Mouse (Mus musculus) urinary bladder, postnatal 14 days (tissue): ENCODE results near the gene Borcs8.

Source experiments
- DNase-seq: peaks from one replicate; pipeline ENCODE4 v3.0.0; 2021; ENCODE audit warnings: low spot score

Borcs8 gene

DNA sequence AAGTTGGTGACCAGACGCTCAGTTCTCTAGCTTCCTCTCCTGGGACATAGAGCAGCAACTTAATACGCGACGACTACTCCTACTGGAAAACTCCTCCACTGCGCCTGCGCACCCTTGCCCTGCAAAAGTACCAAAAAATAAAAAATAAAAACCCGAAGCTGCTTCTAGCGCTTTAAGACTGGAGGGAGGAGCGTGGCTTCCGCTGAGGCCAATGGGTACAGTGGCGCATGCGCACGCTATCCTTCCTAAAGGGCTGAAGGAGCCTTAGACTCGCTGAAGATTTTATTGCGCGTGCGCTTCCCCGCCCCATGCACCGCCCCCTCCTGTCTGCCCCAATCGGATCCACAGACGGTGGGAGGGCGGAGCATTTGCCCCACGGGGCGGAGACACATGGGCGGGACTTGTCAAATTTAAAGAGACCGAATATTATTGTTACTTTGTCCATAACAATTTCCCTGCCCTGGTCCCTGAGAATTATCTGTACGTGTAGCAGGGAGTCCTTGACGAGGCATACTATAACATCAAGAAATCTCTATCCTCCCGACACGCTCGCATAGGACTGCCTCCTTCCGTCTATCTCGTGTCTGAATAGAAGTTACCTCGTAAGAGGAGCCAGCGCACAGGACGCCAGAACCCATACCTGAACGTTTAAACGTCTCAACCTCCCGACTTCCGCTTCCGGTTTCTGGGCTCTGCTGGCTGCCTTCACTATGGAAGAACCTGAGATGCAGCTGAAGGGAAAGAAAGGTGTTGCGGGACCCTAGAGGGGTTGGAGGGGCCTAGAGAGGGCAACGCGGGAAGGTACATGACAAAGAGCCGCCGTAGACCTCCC lies at the start of gene Borcs8, which contains the start of the genes Rfxank and Mef2b:
TSS of gene Borcs8 (plus strand) at position 474 of the 832 bp plus-strand sequence.
TSS of gene Rfxank (minus strand) at position 129 of the 832 bp plus-strand sequence.
TSS of gene Mef2b (plus strand) at position 686 of the 832 bp plus-strand sequence.
- DNase-seq, result peak; percentile 99

DNA sequence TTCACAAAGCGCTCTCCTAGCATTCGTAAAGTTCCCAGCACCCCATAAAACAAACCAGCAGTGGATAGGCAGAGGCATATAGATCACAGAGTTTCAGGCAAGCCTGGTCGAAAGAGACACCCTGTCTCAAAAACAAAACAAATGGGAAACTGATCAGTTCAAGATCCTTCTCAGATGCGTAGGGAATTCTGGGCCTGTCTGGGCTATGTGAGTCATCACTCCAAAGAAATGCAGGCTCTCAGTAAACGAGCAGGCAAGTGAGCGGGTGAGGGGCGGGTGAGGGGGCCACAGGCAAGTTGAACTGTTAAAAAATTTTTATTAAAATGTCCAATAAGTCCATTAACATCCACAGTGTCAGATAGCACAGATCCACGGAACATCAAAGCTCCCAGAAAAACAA lies 46.5 kb upstream of the Borcs8 start:
- DNase-seq, result no peak

DNA sequence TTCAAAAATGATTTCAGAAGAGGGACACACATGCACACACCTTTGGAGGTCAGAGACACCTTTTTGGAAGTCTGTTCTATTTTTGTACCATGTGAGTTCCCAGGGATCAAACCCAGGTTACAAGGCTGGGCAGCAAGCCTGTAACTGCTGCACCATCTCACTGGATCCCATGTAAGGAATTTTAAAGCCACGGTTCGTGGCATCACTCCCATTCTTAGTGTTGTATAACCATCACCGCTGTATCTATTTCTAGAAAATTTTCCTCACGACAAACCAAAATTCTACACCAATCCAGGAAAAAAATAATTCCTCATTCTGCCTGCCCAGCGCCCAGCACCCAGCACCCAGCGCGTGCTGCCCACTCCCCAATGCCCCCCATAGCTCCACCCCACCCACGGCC lies 40.0 kb upstream of the Borcs8 start:
- DNase-seq, result no peak

DNA sequence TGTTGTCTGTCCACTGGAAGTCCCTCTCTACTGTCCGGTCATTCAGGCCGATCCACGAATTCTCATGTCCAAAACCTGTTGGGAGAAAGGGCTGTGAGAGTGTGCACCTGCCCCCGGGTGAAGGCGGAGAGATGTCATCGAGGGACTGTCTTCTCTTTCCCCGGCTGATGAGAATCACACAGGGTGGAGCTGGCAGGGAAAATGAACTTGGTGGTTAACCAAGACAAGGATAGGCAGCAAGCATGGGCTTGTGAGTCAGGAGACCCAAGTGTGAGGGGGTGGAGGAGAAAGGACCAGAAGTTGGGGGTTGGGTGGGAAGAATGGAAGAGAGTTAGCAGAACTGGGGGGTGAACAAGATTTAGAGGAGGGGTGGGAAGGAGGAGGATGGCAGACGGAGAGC lies 39.1 kb upstream of the Borcs8 start:
- no peak for DNase-seq

DNA sequence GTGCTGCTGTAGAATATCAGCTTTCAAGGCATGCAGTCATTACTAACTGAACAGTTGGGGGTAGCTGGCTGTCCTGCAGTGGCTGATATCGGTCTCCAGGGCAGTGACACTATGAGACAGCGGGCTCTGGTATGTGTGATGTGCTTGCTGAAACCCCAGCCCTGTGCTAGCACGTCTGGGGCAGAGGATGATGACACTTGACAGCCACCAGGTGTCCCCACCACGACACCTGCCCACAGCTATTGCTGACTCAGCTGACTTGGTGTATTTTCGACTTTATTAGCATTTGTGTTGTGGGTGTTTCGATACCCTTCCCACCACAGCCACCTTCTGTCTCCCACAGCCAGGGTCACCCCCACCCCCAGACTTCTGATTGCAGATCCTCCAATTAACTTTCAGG lies 34.8 kb upstream of the Borcs8 start:
- DNase-seq, result peak; percentile 16

DNA sequence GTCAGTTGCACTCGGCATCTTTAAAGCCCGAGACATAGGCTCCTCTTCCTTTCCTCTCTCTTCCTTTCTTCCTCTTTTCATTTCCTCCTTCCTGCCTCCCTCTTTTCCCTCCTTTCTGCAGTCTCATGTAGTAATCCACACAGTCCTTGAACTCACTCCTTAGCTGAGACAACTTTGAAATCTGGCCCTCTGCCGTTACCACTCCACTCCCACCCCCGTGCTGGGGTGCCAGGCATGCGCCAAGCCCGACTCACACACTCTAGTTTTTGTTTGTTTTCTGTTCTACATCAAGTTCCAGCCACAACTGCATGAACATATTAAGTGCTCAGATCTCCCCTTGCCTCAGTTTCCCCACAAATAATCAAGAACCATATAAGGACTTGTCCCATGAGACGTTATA lies 34.4 kb upstream of the Borcs8 start:
- no peak for DNase-seq

DNA sequence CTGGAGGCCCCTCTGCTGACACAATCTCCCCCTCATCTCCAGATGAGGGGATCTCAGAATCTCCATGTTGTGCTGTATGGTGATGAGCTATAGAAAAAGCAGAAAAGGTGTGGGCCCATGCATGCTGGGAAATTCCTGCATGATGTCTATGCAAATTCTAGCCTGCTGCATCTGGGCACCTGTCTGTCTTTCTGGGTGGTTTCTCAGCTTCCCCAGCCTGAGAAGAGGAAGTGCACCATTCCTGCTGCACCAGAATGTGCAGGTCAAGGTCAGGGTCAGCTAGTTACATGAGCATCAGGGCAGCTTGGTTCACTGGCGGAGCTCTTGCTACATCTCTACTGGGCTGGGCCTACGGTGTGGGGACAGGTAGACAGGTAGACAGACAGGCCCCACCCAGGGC lies 28.8 kb upstream of the Borcs8 start:
- no peak for DNase-seq

DNA sequence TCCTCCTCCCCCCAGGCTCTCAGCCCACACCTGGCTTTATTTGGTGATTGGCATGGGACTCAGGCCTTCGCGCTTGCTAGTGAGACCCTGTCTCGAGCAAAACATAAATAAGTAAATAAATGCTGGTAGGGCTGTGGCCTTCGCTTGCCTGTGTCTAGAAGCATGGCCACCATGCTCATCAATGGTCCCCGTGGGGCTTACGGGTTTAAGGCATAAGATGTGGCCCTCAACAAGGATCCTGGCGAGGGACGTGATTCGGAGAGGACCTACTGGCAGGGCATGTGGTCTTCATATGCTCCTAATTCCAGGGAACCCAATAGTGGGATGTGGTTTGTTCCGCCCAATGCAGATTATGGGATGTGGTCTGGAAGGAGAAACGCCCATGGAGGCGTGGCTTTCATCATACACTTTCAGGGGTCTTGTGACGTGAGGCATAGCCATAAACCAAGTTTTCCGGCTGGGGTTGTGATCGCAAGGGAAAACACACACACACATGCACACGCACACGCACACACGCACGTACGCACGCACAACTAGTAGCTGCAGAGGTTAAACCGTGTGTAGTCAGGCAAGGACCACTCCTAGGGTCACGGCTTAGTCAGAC lies 28.0 kb upstream of the Borcs8 start:
- no peak for DNase-seq

DNA sequence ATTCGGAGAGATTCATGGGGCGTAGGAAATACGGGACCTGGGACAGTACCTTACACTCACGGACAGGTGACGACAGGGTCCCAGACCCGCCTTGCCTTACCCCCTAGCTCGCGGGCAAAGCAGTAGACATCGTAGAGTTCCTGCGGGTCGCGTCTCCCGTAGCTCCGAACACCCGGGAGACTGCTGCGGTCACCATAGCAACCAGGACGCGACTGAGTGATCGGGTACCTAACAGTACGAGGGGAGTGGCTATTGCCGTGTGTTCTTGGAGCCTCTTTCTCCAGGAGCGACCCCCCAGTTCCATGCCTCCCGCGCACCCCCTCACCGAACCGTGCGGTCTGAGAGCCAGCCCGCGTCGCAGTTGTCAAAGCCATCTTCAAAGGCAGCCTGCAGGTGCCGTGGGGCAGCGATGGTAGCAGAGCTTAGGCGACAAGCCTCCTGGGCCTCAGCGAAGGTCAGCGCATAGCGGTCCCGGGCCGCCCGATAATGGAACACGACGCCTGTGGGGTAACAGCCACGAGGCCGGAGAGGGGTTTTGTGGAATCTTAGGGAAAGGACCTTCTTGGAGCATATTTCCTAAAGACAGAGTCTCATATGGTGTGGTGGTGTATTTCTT lies 26.8 kb upstream of the Borcs8 start:
- DNase-seq, result no peak

DNA sequence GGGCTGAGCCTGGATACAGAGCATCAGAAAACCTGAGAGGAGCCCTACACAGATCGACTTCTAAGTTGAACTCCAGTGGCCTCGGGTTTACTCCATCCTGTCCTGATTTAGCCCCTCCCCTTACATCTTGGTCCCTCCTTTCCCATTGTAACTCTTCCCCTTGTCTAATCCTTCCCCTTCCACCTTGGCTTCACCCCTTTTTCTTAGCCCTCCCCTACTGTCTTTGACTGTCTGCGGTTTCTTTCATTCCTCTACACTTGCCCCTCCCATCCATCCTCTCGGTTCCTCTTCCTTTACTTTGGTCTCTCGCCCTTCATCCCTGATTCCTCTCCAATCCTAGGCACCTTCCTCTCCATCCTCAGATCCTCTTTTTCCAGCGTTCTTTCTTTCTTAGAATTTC lies 24.8 kb upstream of the Borcs8 start:
- DNase-seq, result no peak

DNA sequence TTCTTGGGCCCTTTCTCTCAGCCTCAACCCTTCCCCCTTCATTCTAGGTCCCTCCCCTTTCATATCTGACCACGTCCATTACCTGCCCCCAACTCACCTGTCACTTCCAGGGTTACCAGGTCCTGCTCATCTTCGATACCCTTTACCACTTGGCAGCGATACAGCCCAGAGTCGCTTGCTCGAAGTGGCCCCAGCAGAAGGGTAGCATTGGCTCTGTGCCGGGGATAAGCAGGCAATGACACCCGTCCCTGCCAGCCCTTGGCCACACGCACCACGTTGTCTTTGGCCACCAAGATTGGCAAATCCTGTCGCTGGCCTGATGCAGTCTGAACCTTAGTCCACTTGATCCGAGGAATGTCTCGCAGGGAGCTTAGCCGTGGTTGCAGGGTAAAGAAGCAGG lies 24.4 kb upstream of the Borcs8 start:
- no peak for DNase-seq

DNA sequence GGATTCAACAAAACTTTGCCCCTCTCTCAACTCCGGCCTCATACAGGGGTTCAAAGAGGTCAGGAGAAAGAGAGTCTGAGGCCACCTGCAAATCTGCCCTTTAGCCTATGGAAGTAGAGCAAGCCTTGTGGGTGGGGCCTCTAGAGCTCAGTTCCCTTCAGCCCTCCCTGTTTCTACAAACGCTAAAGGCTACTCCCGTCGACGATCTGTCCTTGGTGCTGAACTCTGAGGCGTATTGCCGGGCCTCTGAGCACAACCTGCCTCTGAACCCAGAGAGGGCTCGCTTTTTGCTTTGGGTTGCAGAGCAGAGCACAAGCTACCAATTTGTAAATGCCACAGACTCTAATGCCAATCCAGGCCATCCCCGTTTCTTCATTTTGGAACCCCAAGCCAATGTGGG lies 21.7 kb upstream of the Borcs8 start:
- DNase-seq, result peak; percentile 20

DNA sequence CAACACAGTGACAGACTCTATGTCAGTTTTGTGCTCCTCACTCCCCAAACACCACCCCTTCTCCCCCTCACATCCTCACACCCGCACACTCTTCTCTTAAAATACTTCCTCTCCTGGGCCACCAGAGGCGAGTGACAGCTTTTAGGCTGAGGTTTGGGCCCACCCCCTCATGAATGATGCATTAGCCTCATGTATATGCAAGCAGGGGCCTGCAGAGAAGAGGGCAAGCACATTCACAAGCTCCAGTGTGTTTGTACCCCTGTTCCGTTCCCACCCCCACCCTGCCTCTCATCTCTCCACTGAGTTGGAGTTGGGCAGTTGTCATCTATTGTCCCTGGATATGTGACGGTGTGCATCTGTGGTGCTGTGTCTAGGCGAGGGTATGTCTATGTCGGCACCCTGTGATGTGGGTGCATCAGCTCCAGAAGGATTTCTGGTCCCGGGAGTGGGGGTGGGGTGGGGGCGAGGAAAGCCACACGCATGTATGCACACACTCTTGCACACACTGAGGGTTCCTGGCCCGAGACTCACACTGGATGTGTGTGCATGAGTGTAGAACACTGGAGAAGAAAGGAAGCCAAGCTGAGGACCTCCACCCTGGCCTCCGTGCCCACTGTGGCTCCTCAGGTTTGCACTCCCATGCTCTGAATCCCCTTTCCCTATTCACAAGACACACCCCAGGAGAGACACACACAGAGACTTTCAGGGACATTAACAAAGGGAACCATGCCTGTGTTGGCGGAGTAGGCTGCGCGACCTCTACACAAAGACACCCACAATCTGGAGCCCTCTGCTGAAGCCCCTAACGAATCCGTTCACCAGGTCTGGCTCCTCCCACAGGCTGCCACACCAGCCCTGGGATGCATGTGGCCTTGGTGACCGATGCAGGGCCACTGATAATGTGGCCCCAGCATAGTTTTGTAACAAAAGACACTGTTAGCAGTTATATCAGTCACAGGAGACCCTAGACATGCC lies 20.3 kb upstream of the Borcs8 start:
- DNase-seq, result no peak

DNA sequence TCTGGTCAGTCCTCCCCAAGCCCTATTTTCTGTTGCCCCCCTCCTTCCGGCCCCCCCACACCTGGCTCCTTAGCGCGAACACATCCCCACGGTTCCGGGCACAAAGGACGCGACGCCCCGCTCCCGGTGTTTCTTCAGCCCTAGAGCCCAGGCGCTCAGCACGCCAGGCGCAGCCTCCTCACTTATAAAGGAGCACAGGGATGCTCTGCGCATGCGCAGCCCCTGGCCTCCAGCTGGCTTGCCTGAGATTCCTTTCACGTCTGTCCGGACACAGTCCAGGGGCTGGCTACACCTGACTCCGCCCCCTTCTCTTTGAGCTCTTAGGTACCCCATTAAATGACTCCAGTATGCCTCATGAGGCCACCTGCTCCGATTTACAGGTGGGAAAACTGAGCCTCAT lies 18.6 kb upstream of the Borcs8 start, which contains the start of gene Ncan:
TSS of gene Ncan (minus strand) at position 207 of the 400 bp plus-strand sequence.
- peak; percentile 52 for DNase-seq

DNA sequence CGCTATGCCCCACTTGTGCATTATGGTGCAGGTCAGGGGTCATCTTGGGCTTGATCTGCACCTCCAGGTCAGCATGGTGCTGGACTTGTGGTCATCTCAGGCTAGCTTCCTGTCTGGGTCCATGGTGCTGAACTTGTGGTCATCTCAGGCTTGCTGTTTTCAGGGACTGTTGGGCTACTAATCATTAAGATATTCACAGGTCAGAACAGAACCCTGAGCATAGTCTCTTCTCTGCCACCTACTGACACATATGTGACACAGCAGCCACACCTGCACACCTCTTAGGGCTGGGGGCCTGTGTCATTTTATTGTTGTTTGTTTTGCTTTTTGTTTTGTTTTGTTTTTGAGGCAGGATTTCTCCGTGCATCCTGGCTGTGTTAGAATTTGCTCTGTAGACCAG lies 16.4 kb upstream of the Borcs8 start:
- no peak for DNase-seq

DNA sequence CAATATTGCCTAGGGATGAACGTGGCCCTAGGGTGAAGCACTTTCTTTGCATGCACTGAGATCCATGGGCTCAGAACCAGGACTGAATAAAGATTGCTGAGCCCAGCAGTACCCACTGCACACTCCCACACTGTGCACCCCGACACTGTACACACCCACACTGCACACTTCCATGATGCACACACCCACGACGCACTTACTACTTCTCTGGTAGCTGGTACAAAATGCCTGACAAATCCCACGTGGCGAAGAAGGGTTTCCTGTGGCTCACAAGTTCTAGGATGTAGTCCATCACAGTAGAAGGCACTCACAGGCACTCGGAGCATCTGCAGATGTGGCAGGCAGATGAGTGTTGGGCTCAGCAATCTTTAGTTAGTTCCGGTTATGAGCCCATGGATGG lies 14.3 kb upstream of the Borcs8 start:
- DNase-seq, result no peak

DNA sequence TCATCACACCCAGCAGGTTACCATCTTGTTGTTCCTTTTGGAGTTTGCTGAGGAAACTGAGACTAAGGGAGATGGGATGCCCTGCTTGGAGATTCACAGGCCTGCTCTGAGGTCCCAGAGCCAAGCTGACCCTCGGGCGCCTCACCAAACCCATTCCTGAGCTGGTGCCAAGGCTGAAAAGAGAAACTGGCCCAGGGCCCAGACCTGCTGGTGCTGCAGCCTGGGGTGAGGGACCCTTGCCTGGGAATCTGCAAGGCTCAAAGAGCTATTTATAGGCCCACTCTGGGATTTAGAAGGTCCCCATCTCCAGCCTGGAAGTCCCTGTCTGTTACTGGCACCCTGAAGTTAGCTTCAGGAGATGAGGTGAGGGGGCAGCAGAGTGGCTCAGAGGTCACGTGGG lies 10.9 kb upstream of the Borcs8 start:
- peak; percentile 30 for DNase-seq

DNA sequence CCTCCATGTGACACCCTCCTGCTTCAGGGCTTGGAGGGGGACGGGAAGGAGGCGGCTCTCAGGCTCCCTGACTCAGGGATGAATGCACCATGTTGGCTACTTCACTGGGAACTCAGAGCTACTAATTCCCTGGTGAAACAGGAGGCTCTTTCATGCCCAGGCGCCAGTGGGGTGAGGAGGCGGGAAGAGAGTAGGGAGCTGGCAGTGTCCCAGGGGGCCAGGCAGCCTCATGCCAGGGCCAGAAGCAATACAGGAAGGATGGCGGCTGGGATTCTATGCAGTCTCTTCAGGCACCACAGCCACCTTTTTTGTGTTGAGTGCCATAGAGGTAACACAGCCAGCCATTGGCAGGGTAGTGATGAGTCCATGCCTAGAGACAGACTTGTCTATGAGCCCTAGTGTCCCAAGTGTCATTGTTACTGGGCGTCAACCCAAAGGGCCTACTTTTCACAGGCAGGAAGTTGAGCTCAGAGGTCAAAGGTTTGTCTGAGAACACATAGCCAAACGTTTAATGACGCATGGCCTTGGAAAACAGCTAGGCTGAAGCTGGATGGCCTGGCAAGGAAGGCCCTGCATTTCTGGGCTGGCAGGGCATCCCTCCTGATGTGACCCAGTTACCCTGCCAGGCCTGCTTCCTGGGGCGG lies 9.9 kb upstream of the Borcs8 start:
- peak; percentile 12 for DNase-seq

DNA sequence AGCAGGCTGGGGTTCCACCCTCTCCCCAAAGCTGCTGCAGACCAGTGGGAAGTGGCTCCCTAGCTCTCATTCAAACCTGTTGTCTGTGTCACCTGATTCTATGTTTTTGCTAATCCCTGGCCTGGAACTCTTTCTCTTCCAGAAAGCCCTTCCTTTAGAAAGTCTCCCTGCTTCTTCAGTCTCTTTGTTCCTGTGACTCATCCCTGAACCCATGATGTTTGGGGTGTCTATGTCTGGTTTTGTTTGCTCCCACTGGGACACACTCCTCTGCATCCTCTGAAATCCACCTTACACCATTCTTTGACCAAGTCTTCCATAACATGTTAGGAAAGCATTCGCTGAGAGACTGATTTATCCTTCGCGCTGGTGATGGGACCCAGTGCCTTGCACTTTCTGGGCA lies 9.2 kb upstream of the Borcs8 start:
- no peak for DNase-seq

DNA sequence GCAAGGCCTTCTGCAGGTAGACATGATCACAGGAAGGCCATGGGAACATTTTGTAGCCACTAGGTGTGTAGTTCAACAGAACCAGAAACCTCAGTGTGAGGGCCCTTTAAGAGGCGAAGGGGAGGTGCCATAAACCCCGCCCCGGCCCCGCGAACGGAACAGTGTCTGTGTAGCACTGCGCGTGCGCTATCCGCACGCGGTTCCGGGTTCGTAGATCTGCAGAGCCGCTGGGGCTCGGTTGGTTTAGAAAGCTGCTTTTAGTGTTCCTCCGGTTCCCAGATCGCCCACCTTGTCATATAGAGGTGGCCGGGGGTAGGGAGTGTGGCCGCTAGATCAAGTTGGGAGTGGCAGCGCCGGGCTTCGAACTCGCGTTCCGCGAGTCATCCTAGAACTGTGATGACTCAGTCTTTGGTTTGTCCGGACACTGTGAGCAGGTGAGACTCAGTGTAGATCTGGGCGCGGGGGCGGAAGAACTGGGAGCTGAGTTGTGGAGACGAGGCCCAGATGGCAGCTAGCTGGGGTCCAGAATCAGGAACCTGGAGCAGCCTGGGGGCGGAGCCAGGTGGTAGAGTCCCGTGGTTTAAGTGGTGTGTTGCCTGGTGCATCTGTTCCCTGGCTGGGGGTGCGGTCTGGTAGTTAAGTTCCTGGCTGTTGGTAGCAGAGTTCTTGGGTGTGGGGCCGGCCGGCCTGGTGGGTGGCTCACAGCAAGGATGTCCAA lies 8.0 kb upstream of the Borcs8 start, which contains the start of gene Nr2c2ap:
TSS of gene Nr2c2ap (plus strand) at position 168 of the 718 bp plus-strand sequence.
- peak; percentile 85 for DNase-seq

DNA sequence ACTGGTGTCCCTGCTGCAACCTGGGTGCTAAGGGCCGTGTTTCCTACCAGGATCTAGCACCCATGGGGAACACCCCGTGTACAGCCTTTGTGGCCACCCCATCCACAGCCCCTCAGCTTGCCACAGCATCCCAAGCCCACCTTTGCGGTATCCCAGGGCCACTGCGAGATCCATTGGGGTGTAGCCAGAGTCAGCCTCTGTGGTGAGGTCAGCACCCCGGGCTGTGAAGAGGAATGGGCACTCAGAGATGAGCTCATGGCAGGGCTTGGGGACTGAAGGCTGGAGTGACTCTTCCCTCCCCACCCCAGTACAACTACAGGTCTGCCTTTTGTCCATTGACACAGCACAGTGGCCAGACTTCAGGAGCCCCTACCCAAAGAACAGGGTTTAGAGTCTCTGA lies 5.2 kb upstream of the Borcs8 start:
- DNase-seq, result no peak
